Mouse (Mus musculus): ENCODE results near the gene Cd2ap.

DNA sequence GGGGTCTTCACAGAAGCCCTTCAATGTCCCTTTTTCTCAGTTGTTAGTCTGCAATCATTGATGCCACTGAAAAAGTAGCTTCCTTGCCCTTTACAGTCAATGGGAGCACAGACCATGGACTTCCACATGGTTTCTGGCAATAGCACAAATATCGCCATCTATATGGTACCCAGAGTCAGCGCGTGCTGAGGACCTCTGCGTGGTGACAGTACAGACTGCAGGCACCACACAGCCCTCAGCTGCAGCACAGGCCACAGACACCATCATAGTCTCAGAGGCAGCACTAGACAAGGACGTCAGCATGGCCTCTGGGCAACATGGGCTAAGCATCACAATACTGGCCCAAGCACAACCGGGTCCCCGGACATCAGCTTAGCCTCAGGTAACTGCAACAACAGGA lies 38.3 kb upstream of the Cd2ap start:
- TF ChIP-seq TAL1 (conservative IDR thresholded peaks at IDR 0.05; ENCODE audit: low read depth, low read length) = no peak
- TF ChIP-seq CTCF (IDR thresholded peaks at IDR 0.05; ENCODE audit: low read depth, low read length) = no peak
- TF ChIP-seq GATA1 (IDR thresholded peaks at IDR 0.05; ENCODE audit: borderline replicate concordance, low read length) = no peak
- TF ChIP-seq POLR2AphosphoS5 (IDR thresholded peaks at IDR 0.05; ENCODE audit: insufficient replicate concordance, low read depth, low read length) = no peak
